Mouse (Mus musculus): Measurements from ENCODE around the gene Mtx2.
A peak's percentile ranks its signal among the peaks of the same experiment; 100 is the strongest.

Gene Mtx2

DNA sequence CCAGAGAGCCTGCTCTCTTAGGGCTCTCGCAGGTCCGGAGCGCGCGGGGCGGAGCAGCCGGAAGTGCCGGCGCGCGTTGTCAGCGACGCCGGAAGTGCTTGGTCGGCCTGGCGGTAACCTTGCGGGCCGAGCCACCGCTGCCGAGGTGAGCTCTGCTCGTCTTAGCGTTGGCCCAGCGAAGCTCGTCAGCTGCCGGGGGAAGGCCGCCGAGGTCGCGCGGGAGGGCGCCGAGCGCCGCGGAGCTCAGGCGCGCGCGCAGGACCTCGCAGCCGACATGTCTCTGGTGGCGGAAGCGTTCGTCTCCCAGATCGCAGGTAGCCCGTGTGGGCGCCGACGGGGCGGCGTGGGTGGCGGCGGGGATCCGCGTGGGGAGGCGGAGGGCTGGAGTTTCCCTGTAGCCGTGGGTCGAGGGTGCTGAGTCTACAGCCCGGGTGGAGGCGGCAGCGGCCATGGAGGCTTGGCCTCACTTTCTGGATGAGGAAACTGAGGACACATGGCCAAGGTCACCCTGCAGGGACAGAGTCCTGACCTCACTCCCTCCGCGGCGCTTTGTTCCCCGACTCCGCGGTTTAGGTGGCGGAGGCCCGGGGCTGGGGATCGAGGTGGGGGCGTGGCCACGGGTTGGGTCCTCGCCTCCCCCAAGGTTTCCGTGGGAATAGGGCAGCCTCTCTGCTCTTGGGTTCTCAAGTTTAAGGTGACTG, at the start of gene Mtx2:
Gene Mtx2, plus strand, starts transcription at position 74 of the 701 bp plus-strand sequence.
- peak; percentile 76 for DNase-seq

DNA sequence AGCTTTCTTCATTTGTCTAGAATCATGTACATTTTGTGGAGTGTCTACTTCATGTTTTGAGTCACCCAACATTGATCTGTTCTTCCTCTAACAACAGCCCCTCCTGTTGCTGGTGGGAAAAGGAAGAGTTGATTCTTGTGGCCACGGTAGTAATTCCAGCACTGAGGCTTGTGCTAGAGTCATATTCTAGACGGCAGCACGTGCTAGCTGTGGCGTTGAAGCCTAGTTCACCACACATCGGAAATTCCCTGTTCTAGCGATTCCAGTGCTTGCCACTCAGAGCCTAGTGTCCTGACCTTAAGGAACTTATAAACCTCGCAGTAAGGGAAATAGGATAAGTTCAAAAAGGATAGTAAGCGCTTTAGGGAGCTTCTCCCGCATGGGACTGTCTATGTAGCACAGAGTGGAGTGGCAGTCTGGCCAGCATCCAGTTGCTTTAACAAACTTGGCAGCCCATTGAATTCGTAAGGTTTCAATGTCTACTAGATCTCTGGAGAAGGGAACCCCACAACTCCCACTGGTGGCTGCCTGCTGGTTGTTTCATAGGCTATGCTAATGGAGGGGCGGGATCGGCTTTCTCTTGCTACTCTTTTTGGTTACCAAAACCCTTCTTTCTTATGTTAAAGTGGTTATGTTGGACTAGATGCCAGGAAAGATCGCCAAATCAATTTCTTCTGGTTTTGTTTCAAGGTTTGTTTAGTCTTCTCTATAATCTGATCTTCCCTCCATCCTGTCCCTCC, 47.9 kb upstream of the Mtx2 start:
- no peak for DNase-seq

DNA sequence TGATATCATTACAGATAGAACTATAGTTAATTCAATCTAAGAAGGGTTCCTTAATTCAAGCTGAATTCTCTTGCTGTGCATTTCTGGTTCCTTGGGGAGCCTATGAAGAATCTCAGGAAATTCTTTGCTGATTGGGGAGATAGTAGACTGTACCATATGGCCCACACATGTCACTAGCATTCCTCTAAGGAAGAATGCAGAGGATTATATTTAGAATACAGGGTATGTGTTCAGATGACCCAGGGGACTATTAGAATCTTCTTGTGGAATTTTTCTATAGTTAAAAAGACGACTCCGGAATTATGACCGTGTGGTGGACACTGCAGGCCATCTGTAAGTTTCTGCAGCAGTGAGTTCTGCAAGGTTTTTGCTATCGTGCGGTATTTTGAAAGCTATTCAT, 44.2 kb upstream of the Mtx2 start:
- no peak for DNase-seq

DNA sequence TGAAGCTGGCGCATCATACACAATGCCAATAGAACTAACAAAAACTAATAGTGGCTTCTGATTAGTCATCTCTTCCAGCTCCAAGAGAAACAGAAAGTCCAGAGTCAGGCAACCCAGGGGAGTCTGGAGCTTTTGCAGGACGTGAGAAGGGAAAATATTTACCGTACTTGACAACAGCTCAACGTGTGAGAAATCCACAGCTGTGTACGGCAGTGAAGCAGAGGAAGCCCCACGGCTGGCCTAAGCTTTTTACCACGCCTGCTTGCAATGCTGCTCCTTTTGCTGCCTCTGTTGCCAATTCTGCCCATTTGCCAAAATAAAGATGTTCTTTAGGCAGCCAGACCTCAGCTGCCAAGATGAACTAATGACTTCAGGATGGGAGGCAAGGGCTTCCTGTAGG, 30.1 kb upstream of the Mtx2 start:
- DNase-seq = no peak

DNA sequence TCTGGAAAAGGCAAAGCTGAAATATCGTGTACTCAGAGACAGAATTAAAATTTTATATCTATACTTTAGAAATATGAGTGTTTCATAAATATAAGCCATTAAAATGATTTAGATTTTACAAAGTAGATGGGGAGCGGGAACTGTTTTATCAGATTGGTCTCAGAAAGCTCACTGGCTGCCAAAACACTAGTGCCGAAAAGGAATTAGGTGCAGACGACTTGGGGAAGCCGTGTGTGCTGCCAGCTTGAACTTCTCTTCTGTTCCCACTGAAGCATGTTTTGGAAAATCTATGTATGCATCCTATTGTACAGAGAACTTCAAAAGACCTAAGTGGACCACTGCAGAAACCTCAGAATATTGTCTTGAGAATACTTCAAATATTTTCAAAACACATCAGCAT, 17.2 kb upstream of the Mtx2 start:
- no peak for DNase-seq

DNA sequence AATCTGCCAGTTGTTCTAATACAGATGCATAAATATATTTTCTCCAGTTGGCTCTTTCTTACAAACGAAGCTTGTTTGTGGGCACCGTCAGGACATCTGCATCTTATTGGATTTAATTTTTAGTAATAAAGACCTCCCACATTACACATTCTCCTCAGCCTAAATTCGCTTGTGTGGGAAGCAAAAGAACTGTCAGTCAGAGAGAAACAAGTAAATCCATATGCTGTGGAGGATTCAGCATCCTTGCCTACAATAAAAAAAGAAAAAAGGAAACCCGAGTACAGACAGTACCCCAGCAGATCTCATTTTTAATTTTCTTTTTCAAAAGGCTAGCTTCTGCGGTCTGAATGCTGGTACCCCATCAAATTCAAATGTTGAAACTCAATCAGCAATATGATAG, 2.9 kb upstream of the Mtx2 start:
- no peak for DNase-seq

DNA sequence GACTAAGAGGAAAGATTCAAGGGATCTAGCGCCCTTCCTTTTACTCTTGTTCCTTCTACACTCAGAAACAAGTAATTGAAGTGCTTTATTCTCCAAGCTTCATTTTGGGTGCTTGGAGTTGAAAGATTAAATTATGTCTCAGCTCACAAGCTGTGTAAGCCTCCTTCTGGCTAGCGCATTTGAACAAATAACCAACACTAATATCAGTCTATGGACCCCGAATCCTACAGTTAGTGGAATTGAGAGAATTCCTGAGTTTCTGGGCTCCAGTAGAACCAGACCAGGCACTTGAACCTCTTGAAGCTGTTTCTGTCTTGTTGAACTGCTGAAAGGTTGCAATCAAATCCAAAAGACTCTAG, 253 bp upstream of the Mtx2 start:
- no peak for DNase-seq

DNA sequence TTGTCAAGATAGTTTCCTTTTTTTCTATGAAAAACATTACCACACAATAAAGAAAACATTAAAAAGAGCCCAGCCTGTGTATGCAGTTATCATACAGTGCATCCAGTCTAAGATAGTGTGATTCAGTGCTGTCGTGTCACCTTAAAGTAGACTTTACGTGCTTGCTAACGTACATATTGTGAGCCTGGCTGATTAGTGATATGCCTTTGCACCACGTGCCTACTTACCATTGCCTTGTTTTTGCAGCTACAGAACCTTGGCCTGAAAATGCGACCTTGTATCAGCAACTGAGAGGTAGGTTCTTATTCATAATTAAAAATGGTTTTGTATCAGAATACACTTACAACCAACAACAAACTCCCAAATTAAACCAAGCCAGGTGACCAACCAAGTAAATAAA, 21.4 kb downstream of the Mtx2 start:
- no peak for DNase-seq

DNA sequence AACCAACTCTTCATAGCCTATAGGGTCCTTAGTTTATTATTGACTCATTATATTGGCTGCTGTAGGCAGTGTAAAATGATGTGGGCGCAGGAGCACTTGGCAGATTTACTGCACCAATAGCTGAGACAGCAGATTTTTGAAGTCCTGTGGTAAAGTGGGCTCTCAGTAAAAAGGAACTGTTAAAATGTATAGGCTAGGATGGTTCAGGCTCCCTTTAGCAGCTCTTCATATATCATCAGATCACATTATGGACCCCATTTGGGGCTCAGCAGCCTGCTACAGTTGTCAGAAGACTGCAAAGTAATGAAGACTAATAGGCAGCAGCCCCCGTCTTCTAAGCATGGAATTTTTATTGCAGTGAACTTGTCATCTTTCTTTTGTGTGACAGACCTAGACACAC, 21.9 kb downstream of the Mtx2 start:
- no peak for DNase-seq

DNA sequence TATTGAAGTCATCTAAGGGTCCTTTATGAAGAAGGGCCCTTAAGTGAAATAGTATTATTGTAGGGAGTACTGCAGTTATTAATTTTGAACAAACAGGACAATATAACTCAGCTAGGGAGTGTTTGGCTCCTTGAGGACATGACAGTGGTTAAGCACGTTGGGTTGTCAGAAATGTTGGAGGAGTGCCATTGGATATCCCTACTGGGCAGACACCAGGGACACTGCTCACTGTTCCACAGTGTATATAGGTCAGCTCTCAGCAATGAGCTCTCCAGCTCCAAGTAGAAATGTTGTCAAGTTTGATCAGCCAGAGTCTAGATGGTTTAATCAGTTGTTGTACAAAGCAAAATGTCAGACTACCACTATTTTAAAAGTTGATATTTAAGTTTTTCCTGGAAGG, 24.4 kb downstream of the Mtx2 start:
- no peak for DNase-seq

DNA sequence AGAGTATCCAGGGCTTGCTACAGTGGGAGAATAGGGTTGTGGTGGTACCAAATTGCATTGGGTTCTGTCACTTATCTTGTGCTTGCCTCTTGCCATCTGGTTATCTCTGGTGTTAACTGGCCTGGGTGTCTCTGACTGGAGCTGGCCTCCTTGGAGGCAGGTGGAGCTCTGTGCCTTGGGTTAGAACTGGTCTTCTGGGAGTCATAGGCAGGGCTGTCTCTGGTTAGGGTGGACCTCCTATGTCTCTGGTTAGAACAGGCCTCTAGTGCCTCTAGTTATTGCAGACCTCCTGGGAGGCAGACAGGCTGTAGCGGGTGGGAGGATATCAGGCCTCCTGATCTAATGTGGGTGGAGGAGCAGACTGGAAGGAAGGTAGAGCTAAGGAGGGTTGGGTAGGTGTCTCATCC, 36.5 kb downstream of the Mtx2 start:
- DNase-seq = no peak

DNA sequence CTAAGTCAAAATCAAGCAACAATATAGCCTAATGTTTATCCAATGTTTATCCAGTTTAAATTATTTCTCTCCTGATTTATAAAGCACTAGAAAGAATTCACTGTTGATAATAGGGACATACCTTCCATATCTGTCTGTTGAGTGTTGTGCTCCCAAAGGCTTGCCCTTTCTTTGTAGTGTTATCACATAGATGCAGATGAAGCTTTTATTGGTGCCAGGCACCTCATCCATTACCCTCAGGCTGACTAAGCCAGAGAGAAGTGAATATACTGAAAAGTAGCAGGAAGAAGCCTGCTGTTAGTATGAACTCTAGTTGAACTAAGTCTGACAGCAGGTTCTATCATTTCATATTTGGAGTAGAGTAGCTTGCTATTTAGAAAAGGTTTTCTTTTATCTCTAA, 39.8 kb downstream of the Mtx2 start:
- no peak for DNase-seq

DNA sequence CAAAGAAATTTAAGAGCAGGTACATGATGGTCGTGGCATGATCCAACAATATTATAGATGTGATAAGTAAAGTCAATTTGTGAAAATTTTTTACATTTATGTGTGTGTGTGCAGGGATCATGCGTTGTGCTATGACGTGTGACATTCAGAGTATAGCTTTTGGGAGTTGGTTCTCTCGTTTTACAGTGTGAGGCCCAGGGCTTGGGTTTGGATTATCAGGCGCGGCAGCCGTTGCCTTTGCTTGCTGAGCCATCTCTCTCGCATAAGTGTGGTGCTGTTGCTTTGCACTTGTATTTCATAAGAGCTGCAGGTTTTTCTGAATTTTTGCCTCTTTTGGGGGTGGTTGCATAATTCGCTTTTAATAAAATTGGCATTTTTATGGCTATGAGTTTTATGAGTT, 48.4 kb downstream of the Mtx2 start:
- no peak for DNase-seq

DNA sequence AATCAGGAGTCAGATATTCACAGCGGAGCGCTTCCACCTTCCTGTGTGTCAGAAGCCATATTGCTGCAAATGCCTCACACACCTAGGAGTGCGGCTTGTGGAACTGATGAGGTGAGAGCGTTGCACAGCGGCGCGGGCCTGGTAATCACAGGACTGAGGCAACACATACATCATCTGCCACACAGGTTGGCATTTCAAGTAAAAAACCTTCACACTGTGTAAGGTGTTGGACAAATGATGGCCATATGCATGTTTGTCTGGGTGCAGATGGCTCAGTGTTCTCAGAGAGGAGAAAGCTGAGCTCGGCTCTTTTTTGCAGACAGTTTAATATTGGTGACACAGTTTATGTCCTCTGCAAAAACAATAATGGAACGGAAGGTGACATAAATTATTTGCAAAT, 58.8 kb downstream of the Mtx2 start:
- no peak for DNase-seq

DNA sequence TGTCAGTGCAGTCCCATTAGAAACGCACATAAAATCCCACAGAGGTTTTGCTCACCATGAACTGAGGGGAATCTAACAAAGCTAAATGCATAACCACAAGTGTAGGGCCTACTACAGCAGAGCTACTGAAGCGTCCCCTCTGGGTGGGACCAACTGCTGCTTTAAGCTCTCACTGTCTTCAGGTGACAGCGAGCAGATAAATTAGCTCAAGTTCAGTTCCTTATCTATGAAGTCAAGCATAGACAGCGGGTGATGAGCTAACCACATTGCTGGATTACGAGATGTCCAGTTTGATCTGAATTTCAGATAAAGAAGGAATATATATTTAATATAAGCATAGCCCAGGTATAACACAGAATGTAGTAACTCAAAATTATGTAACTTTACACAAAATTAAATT, 66.3 kb downstream of the Mtx2 start:
- DNase-seq = no peak

DNA sequence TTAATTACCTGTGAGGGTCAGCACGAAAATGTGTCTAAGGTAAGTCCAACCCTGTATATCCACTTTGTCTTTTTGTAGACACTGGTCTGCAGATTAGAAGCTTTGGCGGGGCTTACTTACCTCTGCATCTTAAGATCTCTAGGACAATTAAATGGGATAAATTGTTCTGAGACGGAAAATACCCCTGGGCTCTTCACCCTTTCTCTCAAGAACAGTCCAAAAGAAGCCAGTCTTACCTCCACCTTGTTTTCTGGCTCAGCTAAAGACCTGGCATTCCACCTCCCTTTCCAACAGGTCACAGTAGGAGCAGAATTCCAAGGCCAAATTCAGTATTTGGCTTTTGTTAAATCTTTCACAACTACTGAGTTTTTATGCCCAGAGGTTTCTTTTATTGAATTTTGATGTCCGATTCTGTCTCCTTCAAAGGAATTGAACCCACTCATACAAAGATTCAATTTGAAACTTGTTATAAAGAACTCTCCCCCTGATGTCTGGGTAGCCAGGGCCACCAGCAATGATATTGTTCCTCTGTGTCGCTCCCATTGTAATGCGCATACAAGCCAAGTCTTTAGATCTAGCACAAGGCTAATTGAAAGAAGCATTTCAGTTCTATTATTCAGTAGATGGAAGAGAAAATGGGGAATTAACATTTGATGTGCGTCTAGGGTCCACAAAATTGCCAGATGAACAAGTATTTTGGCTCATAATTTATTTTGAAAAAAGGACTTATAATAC, 67.4 kb downstream of the Mtx2 start:
- DNase-seq = no peak

DNA sequence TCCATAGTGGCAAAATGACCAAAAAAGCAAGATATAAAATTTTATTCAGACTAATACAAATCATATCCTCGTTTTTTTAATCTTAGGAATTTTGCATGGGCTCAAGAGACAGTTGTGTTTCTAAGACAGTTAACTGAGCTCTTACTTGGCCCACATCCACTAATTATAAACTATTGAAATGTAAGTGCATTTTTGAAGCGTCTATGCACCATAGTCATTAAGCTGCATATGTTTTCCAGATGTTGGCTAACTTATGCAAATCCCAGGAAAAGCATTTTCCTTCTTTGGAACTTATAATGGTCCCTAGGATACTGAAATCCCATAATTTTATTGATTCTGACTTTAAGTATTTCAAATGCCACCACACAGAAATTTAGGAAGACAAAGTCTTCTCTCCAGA, 68.5 kb downstream of the Mtx2 start:
- no peak for DNase-seq

DNA sequence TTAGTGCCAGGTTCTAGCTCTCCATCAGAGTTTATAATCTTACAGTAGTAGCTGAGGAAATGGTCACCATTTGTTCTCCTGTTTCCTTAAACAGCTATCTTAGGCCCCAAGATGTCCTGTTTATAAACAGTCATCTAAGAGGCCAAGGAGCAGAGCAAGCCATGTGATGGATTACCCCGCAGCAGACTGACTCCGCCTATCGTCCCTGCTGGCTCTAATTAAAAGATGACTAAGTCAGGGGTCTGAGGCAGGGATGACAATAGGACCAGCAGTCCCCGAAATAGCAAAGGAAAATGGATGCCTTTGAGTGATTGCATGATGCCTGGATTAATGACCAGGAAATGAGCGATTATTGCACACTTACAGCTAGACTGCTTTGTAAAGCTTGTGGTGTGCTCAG, 74.4 kb downstream of the Mtx2 start:
- peak; percentile 78 for DNase-seq

DNA sequence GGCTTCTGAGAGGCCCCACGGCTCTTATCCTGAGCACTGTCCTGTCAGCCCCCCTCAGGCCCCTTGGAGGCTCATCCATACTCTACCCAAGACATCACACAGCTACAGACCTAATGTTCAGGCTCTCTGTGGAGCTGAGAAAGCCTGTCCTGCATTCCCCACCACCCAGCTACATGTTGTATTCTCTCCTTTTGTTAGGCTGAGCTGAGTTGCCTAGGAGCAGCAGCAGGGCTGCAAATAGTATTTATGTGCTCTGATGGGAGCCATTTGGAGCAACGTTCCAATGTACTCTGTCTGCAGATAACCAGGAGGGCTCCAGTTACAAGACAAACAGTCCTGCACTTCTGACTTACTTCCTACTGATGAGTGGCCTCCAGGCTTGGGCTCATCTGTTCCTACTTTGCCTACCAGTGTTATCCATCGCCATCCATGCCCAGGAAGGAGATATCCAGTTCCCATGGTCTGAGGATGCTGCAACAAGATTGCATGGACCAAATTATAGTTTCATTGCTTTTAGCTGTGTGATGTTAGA, 76.2 kb downstream of the Mtx2 start:
- DNase-seq = no peak

DNA sequence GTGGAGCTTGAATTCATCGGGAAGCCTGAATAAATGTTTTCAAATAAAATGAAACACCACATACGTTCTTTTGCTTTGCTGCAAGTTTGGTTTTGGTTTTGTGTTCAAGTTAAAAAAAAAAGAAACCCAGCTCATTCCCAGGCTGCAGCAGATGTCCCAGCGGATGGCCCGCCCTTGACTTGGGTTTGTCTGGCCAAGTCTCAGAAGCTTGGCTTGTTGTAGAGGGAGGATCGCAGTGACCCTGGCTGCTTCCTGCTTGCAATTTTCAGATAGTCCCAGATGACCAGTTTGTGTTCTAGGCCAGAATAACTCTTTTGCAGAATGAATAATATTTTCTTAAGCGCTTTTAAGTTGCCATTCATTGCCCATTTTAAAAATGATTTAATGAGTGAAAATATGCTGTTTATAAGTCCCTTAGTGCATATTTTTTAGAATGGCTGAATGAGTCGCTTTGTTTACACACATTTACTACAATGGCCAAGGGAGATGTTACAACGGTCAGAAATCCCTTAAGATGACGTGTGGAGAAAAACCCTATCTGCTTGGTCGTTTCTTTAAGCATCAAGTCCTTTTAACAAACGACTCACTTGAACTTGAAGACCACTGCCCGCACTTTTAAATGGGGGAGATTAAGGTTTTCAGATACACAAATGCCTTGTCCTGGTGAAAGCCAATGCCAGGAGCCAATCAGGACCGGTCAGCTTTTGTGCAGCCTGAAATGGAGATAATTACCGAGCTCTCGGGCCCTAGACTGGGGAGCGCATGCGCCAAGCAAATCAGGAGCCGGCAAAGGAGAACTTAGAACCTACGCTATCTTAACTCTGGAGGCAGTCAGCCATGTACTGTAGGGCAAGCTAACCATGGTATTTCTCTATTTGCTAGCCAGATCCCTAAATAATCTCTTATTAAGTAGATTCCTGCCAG, 82.0 kb downstream of the Mtx2 start:
- DNase-seq = peak; percentile 76

DNA sequence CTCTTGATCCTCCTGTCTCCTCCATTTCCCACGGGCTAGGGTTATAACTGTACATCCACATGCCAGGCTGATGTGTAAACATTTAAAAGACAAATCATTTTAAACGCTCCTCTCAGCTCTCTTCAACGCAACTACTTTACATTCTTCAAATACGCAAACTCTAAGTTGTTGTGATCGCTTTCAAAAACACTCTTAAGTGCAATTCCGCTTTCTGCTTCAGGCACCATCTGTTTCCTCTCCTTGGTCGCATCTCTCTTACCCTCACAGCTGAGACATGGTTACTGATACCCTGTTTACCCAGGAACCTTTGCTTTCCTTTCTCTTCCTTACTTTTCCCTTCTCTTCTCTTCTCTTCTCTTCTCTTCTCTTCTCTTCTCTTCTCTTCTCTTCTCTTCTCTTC, 86.4 kb downstream of the Mtx2 start:
- no peak for DNase-seq

DNA sequence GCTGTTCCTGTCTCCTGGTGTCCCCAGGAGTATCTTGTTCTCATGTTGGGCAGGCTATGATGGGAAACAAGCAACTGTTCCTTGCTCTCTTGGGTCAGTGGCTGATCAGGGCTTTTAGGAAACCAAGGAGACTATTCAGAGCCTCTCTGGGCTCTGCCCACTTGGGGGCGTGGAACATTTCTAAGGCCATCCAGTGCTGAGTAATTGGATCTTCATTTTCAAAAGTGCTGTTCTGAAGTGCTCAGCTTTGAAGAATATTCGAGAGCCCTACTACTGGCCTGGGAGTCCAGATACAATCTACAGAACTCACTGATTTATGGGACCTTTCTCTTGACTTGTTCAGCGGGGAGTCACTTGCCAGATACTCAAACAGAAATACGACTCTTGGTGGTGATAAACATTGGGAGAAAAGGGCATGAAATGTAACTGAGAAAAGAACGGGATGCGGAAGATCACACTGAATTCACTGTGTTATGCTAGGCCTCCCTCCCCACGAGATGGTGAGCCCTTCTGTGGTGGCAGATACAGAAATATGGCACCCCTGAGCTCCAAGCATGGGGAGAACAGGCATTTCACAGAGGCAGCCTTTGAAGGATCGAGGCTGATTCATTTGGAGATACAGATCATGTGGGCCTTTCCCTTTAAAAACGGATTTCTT, 92.4 kb downstream of the Mtx2 start:
- DNase-seq = no peak

Data from lung, postnatal 10 days (tissue).